Mouse (Mus musculus): ENCODE measurements around the gene Ptpn13.
A peak's percentile ranks its signal among the peaks of the same experiment; 100 is the strongest.

Gene Ptpn13

DNA sequence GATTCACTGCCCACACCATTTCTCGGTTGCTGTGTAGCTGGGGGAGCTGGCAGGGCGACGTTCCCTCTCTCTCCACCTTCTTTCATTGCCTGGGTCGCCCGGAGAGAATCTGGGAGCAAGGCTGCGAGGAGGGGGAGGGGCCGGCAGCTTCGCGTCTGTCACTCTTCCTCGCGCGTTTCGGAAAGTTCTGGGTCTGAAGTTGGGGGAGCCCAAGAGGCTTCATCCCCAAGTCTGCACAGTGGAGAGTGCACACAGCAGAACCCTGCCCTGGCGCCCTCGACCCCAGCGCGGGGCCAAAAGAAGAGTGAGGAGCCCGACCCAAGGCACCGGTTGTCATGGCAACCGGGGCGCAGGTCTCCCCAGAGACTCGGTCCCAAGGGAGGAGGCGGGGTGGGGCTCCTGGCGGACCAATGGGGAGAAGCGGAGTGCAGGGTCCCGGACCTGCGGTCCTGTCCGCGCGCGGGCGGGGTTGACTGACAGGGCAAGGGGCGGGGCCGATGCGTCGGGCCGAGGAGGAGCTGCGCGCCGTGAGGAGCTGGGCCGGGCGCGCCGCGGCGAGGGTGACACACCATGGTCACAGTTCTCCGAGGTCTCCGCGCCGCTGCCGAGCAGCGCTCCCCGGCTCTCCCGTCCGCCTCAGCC, at the start of gene Ptpn13:
TSS of gene Ptpn13 (plus strand) at position 515 of the 642 bp plus-strand sequence.
- DNase-seq (ENCODE audit: low spot score), result peak; percentile 58

DNA sequence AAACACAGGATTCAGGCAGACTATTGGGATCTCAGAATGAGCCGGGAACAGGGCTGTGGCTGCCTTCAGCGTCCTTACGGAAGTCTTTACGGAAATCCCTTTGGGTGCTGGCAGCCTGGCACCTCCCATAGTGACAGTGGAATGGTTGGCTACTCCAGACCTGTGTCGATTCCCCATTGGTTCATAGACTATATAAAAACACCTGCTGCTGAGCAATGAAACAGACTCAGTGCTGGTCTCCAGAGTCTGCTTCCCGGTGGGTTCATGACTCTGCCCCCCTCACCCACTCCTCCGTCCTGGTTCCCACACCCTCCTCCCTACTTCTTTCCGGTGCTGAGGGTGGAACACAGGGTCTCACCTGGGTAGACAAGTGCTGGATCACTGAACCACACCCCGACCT, 49.8 kb upstream of the Ptpn13 start:
- DNase-seq (ENCODE audit: low spot score), result no peak

DNA sequence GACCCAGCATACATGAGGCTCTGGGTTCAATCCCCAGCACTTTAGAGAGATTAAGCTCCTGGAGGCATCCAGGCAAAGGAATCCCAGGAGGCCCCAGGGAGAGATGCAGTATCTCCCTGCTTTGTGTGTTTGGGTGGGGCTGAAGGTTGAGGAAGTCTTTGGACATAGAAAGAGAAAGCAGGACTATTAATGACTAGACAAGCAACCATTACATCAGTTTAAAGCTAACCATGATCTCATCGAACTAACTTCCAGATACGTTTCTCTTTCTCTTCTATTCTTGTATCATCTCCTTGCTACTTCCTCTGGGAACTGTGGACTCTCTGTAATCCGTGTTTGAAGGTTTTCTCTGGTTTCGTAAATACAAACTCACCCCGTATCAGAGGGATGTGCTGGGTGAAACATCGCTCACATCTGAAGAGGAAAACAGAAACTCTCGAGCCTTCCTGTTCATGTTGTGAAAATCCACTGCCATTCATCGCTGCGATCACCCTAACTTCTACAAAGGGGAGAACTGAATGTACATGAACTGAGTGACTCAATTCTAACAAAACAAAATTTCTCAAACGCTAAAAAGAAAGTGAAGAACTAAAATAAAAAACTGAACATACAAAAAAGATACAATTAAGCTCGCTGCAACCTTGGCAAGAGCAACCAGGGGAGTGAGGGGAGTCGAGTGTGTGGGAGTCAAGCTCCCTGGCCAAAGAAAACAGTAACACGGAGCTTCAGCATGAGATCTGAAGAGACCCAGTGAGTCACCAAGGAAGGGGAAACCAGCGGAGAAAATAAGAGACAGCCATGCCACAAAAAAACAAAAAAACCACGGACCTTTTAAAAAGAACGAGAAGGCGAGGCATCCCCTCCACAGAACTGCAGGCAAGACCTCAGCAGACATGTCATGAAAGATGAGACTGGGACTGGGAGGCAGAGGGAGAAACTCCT, 48.4 kb upstream of the Ptpn13 start:
- DNase-seq (ENCODE audit: low spot score), result no peak

DNA sequence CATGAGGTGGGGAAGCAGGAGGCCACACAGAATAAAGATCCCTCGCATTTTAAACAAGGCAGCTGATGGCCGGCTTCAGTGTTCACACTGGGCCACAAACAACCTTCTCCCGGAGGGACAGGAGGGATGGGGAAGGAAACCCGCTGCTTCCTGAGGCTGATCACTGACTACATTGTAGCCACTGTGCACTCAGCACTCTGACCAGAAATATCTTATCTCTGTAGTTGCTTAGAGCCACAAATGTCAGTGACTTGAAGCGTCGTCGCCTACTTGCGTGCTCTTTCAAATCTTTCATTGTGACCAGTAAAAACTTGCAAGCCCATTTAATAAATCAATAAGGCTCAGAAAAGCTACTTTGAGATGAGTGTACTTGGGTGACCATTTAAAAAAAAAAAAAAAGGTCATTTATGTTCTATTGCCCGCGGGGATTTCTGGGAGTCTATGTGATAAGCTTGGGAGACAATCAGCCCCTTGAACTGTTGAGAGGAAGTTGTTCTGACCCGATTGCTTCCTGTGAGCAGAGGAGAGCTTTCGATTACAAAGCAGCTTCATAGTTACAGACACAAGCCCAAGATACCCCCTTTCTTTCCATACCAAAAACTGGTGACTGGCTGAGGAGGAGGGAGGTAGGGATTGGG, 47.4 kb upstream of the Ptpn13 start:
- DNase-seq (ENCODE audit: low spot score), result no peak

DNA sequence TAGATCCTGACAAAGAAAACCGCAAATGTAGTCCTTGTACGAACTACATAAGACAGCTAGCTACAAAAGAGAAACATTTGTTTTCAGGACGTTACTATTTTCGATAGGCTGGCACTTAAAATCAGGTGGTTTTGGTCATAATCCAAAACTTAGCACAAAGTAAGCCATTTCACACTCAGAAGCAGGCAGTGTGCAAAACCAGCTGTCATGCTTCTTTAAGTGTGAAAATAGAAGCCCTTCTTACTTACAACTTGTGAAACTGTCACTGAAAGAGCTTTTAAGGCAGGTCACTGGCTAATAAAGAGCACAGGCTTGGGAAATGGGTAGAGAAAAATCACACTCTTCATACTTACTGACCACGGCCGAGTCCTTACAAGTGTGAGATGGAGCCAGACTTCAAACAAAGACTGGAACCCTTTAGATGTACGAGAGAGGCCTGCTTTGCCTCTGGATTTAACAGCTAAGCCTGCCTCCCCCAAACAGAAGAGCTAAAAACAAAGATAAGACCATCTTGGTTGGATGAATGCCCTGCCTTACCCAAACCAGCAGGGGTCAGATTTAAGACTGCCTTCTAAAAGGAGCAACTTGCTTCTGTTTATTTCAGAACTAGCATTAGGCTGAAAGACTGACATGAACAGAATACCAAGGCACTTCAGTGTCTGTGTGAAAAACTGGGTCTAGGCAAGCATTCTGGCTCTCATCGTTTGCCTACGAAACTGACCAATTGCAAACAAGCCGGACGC, 44.0 kb upstream of the Ptpn13 start:
- no peak for DNase-seq (ENCODE audit: low spot score)

DNA sequence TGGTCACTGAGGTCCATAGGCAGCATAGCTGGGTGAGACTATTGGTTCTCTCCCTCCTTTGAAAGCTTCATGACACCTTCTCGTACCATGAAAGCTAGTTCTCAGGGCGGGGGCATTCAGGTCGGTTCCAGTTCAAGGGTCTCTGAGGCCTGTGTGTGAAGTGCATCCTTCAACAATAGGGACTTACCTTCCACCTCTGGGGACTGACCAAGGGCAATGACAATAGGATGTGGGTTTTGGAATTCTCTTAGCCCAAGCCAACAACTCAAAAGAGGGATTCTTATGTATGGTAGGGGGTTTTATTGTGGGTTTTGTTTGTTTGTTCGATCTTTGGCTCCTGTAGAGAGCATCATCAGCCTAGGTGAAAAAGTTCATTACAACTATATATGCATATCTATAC, 42.0 kb upstream of the Ptpn13 start:
- DNase-seq (ENCODE audit: low spot score), result no peak

DNA sequence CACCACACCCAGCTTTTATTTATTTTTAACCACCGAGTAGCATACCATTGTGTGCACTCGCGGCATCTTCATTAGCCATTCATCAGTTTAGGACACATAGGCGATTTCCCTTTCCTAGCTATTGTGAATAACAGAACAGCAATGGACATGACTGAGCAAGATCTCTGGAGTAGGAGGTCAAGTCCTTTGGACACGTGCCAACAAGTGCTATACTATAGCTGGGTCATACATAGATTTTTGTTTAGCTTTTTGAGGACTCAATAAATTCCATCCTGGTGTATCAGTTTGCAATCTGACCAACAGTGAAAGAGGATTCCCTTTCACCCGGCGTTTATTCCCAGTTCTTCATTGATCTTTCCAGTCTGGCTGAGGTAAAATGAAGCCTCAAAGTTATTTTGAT, 41.0 kb upstream of the Ptpn13 start:
- DNase-seq (ENCODE audit: low spot score), result no peak

DNA sequence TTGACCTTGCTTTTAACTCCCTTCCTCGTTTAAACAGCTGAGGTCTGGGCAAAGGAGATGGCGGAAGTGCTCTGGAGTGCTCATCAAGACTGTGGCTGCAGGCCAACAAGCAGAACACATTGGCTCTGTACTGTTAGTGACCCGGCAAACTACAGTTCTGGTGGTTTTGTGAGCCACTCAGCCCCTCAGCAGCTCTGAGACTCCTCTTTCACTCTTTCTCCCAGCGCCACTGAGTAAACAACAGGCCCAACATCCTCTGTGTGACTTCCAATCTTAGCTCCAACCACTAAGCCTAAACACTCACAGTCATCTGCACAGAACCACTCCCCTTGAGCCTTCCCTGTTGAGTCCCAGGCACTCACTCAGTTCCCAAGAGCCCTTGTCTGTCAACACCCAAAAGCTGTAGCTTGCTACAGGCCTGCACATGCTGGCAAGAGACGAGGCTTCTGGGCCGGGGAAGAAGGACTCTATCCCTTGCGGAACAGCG, 37.4 kb upstream of the Ptpn13 start:
- DNase-seq (ENCODE audit: low spot score), result no peak

DNA sequence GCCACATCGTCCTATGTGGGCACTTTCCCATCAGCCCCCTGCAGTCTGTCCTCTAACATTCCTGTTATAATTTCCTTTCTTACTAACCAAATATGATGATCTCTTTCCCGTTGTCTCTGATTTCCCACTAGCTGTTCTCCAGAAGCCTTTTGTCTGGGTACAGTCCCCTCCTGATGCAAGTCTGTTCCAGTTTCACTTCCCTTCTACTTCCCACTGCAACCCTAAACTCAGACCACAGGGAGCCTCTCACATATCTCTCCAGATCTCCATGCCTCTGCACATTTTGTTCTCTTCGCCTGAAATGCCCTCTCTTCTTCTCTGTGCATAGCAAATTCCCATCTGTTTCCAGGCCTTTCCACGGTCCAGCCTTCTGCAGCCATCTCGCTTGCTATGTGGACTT, 35.6 kb upstream of the Ptpn13 start:
- no peak for DNase-seq (ENCODE audit: low spot score)

DNA sequence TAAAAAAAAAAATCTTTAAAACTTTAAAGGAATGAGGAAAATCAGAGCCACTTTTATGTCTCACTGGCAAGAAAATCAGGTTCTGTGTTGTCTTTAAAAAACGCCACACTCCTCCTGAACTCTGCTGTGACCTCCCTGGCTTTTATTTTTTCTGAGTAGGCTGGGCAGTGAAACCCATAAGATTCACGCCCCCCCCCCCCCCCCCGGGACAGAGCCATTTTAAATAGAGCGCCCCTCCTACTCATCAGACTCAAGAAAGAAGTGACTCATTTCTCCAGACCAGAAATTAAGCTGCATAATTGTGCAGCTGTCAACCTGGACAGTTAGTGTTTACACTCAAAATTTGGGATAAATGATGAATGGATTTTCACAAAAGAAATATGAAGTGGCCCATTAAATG, 31.8 kb upstream of the Ptpn13 start:
- DNase-seq (ENCODE audit: low spot score), result no peak

DNA sequence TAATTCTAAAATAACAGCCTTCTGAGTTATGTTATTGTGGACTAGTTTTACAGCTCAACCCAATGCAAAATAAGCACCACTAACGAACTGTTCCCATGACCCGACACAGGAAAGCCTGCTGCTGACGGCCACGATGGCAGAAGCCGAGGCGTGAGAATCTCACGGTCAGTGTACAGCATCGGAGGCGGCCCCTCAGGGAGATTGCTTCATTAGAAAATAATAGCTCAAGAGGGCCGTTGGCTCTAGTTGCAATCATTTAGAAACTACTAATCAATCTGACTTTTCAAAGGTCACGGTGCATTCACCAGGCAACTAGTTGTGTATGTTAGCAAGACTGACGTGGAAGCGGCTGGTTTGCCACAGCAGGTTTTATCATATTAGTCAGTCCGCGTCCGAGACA, 31.2 kb upstream of the Ptpn13 start:
- no peak for DNase-seq (ENCODE audit: low spot score)

DNA sequence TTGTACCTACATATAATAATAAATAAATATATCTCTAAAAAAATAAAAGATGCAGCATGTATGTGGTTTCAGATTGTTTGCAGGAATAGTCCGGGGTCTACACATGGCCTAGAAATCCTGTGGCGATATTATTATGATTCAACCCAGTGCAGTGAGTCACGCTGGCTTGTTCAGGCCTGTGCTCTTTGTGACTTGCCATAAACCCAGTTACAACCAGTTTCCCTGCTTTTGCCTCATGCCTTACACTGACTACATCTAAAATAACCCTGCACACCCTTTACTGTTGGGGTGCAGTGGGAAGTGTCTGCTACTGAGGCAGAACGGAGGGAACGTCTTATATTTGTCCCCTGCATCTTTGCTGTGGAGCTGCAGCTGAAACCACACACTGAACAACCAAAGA, 29.3 kb upstream of the Ptpn13 start:
- no peak for DNase-seq (ENCODE audit: low spot score)

DNA sequence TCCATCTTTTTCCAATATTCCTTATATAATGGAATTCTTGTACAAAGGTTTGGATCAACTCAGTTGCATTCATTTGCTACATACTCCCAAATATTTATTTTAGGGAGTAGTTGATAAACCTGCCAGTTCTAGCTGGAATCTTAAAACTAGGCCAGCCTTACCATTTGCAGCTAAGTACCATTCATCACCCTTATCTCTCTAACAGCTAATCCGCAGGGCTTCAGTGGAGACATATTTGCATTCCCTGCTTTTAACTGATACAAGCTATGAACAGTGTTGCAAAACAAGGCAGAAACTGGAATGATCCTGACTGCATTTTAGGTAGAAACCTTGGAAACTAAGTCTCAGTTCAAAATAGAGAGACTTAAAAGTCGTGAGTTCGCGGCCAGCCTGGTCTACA, 27.6 kb upstream of the Ptpn13 start:
- DNase-seq (ENCODE audit: low spot score), result no peak

DNA sequence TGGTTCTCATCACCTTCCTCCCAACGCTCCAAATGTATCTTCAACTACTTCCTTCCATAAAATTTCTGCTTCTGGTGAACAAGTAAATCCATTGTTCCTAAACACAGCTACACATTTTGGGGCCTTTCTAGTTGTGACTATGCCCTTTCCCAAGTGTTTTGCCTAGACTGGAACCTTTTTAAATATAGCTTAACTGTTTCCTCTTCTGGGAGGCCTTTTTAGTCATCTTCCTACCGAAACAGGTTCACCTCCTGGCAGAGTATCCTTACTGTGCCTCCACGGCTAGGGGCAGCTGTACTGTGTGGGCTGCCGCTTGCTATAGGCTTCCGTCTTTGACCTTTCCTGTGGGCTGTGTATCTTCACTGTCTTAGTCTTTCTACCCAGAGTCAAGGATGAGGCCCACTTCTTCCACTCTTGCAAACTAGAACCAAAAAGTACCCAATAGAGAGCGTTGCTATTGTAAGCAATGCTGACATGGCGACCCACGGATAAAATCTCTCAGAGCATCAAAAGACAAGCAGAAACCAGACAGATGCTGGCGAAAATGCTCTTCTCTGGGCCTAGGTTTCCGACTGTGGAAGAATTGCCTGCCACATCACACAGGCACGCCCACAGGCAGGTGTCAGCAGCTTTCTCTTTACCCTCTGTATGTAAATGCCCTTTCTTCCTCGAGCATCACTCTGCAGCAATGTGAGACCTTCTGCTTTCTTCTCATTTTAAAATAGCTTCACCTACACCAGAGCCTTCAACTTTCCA, 20.6 kb upstream of the Ptpn13 start:
- no peak for DNase-seq (ENCODE audit: low spot score)

DNA sequence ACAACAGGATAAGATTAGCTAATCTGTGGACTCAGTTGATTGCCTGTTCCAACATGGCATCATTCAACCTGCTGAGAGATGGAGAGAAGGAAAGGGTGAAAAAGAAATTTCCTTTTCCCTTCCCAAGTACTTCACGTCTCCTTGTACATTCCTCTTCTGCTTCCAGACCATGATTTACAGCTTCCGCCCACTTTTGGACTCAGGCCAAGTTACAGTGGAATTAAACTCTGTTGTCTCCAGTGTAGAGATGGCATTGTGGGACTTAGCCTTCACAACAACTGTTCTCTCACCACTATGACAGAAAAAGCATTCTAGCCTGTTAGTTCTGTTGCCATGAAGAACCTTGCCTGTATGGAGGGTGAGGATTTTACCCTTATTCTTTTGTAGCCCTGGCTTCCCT, 19.1 kb upstream of the Ptpn13 start:
- DNase-seq (ENCODE audit: low spot score), result no peak

DNA sequence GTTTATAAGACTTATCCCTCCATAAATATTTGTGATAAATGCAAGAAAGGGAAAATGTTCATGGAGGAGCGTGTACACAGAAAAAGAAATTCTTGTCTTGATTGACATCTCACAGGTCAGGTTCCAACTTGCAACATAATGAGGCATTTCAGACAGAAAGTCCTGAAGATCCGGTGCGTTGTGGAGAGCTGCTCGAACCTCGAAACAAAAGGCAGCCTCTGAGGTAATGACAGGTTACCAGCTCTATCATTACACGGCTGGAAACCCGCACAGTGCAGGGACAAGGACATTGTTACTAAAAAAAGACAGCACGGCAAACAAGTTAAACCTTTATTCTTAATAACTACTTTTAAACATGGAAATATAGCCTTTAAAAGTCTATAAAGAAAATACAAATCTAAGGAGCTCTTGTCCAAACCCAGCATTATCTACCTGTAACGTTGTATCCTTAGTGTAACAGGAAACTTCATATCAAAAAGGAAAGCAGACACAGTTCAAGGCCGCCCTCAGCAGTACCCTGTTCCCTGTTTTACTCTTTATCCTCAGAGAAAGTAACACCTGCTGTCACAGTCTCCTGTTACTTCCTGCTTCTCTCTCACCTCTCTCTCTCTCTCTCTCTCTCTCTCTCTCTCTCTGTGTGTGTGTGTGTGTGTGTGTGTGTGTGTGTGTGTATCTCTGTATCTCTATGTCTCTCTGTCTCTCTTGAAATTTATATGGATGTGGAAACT, 12.8 kb upstream of the Ptpn13 start:
- DNase-seq (ENCODE audit: low spot score), result no peak

DNA sequence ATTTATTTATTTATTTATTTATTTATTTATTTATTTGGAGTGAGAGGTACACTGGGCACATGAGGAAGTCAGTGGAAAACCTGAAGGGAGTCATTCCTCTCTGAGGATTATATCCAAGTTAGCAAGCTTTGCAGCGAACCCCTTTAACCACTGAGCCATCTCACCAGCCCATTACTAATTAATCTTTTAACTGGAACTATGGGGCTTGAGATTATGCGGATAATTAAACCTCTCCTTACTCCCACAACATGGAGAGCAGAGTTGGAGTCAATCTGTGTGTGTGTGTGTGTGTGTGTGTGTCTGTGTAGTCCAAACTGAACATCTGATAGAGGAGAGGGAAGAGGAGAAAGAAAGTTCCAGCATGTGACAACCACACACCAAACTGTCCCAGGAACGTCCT, 10.4 kb upstream of the Ptpn13 start:
- DNase-seq (ENCODE audit: low spot score), result no peak

DNA sequence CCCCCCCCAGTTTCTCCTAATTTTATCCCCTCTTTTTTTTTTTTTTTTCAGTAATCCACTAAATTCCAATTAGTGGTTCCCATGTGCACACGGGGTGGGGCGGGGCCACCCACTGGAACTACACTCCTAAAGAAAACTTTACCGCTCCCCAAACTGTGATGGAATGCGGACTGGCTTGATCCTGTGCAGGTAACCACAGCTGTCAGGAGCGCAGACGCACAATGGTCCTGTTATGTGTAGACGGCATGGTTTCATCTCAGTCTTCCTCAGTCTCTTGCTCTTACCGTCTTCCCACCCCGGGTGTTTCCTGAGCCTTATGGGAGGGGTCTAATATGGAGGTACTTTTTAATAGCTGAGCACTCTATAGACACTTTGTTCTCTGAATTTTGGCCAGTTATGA, 7.0 kb upstream of the Ptpn13 start:
- no peak for DNase-seq (ENCODE audit: low spot score)

DNA sequence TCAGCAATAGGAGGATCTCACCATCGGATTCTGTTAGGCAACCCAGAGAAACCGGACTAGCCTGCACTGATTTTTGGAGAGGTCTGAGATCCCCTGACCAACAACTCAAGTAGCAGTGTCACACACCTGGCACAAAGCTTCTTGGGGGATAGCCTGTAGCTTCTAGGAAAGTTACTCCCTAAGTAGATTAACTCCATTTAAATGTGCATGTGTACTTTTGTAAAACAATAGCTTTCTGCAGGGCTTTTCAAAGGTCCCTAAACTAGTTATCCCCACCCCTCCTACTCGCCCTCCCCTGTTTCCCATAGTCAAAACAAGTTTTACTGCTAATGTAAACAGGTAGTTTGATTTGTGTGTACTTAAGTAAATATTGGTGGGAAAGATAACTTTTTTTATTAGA, 6.1 kb upstream of the Ptpn13 start:
- DNase-seq (ENCODE audit: low spot score), result no peak

DNA sequence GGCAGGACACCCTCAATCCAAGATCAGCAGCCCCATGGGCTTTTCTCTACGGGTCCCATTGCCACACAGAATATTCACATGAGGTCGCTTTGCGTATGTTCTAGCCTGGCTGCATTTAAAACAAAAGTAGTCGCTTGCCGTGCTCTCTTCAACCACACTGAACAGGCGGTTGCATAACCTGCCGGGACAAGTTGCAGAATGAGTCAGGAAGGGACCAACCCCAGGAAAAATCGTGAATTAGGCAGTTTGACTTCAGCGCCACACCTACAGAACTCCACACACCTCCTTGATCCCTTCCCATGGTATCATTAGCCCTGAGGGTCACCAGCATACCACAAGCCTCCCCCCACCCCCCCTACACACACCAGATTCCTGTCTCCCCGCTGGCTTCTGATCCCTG, 4.4 kb upstream of the Ptpn13 start:
- DNase-seq (ENCODE audit: low spot score), result no peak

DNA sequence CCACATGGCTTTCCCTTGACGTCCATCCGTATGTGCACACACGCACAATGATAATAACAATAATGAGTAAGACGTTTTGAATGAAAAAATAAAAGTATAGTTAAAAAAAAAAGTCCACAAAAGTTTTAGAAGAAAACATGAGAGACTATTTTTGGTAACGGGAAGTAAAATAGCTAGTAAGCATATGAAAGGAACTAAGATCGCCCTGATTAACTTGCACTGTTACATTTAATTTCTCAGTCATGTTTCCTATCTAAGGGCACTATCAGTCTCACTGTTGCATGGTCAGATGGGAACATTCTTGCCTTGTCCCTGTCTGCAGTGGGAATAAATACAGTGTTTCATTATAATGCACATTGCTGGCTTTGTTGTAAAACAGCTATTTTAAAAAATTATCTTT, 2.4 kb upstream of the Ptpn13 start:
- no peak for DNase-seq (ENCODE audit: low spot score)

Data from spleen, adult 12 weeks (tissue).